Mouse (Mus musculus): Measurements from ENCODE around the gene Mypn.
A peak's percentile ranks its signal among the peaks of the same experiment; 100 is the strongest.

The Mypn gene

DNA sequence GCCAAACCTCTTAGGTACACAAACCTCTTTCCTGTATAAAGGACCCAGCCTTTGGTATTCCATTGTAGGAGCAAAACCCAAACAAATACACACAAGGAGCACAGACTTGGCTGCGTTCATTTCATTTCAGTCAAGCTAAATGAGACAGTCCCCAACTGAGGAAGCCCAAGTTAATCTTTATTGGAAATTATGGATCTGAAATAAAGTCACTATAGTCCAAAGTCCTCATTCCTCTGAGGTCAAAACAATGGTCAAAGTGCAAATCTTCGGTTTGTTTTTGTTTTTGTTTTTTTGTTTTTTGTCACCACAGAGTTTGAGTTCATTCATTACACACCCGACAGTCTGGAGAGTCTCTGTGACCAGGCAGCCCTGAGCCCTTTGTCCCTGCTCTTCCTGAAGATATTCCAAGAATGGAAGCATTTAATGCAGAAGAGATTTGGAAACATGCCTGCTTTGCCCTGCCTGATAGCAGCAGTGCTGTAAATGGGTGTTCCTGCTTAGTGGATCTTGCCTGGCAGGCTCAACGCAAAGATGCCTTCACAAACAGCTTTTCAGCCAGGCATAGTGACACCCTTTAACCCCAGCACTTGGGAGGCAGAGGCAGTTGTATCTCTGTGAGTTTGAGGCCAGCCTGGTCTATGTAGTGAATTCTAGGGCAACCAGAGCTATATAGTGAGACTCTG, 47.9 kb downstream of the Mypn start:
- no peak for DNase-seq (ENCODE audit: low read depth, low spot score)

DNA sequence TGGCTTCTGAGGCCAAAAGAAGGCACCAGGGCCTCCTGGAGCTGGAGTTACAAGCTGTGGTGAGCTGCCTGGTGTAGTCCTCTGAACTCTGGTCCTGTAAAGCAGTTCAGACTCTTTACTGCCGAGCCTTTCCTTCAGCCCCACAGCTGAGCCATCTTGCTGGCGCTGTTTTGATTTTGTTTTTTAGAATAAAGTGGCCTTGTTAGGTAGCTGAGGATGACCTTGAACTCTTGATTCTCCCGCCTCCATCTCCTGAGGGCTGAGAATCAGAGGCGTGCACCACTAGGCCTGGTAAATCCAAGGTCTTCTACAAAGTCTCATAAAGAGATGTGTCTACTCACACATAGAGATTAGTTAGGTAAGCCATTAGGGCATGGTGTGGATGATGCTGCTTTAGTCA, 49.0 kb downstream of the Mypn start:
- no peak for DNase-seq (ENCODE audit: low read depth, low spot score)

DNA sequence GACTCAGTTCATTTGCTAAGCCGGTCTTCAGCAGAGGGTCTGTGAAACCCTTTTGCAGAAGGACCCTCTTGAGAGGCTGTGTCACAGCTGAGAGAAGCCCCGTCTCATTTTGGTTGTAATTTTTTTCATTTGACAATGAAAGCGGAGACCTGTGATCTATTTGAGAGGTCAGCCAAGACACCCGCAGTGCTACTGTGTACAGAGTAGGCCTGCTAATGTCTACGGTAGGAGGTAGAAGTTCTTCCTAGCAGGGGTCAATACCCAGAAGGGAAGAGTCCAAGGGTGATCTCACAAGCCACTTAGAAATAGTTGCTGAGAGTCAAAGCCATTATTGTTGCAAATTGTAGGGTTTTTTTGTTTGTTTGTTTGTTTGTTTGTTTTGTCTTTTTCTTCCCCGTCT, 49.5 kb downstream of the Mypn start:
- no peak for DNase-seq (ENCODE audit: low read depth, low spot score)

DNA sequence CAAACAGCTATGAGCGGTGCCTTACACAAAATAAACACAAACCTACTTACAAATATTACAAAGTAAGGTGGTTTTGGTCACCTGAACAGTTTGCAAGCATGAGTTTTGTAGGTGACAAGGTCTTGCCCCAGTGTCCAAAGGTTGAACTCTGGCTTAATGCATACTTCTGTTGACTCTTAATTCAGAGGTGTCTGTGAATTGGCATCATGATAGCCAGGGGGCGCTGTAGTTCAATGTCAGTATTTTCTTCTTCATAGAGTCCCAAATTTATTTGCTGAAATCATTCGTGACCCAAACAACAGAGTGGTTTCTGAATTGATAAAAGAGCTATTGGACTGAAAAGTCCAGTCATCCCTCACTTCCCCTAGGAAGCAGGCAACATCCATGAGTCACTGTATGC, 50.2 kb downstream of the Mypn start:
- peak; percentile 79 for DNase-seq (ENCODE audit: low read depth, low spot score)

DNA sequence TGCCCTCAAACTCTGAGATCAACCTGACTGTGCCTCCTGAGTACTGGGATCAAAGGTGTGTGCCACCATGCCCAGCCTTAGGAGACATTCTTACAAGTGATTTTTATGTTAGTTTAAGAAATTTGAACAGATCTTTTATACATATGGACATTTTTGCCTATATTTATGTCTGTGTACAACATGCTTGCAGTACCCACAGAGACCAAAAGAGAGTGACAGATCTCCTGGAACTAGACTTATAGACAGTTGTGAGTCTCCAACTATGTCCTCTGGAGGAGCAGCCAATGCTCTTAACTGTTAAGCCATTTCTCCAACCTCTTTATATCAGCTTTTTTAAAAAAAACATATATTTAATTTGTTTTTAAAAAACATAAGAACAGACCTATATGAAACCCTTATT, 51.4 kb downstream of the Mypn start:
- DNase-seq (ENCODE audit: low read depth, low spot score): no peak

DNA sequence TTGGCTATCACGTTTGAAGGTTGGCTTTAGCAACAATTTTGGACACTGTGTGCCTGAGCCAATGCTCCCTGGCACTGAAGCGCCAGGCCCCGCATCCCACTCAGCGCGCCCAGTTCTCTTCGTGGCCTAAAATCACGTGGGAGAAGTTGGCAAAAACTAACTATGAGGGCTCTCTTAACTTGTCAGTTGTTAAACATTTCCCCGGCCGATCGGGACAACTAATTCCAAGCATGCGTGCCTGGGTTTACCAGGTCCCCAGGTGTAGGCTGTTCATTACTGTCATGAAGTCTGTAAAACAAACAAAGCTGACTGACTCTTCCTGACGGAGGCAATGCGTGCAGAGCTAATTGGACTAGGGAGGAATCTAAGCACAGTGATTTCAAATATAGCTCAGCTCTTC, 61.1 kb downstream of the Mypn start:
- DNase-seq (ENCODE audit: low read depth, low spot score): no peak

DNA sequence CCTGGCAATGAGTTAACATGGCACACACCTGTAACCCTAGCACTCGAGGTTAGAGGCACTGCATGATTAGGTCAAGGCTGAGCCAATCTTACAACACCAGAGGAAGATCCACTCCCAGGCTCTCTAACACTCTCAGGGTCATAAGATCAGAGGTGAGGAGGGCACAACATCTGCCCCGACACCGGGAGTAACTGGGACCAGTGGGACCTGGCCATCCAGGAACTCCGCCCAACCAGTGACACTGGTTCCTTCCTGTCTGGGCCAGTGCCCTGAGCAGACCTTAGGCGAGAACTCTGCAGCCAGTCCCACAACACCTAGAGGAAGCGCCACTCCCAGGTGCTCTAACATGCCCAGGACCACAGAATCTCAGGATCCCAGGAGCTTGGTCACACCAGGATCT, 67.3 kb downstream of the Mypn start:
- no peak for DNase-seq (ENCODE audit: low read depth, low spot score)

DNA sequence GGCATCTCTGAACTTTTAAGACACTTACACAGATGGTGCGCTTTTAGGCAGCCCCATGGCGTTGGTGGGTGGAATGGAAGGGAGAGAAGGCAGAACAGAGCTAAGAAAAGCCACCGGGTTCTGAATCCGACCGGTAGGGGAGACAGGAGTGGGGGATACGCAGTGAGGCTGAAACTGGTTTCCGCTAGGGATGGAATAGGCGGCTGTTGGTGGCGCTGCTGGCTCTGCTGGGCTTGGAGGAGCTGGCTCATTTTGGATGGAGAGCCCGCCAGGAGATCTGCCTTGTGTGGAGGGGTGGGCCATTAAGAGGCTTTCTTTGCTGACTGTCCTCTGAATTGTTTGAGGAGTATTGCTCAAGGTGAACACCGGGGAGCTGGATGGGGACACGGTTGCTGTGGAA, 68.1 kb downstream of the Mypn start:
- DNase-seq (ENCODE audit: low read depth, low spot score): peak; percentile 60

DNA sequence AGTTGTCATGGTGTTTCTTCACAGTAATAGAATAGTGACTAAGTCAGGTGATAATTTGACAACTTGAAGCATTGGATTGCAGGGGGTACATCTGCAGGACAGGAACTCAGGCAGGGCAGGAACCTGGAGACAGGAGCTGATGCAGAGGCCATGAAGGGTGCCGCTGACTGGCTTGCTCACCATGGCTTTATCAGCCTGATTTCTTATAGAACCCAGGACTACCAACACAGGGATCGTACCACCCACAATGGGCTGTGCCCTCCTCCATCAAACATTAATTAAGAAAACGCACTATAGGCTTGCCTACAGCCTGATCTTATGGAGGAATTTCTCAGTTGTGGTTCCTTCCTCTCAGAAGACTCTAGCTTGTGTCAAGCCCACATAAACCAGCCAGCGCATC, 70.4 kb downstream of the Mypn start:
- no peak for DNase-seq (ENCODE audit: low read depth, low spot score)

DNA sequence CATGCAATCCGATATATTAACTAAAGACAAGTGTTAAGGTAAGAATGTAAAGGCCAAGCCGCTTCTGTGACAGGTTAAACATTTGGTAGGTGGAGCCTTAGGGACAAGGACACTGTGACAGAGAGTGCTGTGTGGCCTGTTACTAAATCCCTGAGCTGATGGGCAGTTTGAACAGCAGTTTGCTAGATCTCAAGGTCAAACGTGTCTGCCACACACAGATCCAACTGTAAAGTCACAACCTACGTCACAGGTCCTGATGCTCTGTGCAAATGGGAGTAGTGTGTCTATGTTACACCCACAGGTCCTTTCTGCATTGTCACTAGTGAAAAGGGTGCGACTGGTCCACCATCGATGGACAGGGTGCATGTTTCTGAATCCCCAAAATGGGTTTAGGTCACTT, 71.4 kb downstream of the Mypn start:
- DNase-seq (ENCODE audit: low read depth, low spot score): no peak

DNA sequence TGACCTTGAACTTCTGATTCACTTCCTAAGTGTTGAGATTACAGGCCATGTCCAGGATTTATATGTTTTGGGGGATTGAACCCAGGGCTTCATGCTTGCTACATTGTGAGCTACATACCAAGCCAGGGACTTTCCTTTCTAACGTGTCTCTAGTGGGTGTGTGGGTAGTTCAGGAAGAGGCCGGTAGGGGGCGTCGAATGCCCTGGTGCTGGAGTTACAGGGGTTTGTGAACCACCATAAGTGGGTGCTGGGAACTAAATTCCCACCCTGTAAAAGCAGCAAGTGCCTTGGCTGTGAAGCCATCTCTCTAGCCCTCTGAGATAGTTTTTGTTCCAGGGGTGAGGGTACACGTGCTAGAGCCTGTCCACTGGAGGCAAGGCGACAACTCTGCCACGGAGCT, 73.3 kb downstream of the Mypn start:
- peak; percentile 83 for DNase-seq (ENCODE audit: low read depth, low spot score)

DNA sequence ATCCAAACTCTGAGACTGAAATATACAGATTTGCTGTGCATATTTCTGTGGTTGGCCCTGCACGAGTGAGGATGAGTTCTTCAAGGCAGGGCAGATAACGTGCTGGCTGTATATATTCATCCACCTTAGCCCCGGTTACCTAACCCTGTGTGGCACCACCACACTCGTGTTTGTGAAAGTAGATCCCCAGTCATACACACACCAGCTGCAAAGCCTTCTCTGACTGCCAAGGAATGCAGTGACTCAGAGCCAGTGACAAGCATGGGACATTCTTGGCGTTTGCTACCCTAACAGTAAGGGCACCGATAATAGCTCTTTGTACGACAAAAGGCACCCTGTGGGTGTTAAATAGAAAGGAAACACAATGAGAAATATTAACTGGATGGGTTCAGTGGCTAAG, 75.5 kb downstream of the Mypn start:
- no peak for DNase-seq (ENCODE audit: low read depth, low spot score)

DNA sequence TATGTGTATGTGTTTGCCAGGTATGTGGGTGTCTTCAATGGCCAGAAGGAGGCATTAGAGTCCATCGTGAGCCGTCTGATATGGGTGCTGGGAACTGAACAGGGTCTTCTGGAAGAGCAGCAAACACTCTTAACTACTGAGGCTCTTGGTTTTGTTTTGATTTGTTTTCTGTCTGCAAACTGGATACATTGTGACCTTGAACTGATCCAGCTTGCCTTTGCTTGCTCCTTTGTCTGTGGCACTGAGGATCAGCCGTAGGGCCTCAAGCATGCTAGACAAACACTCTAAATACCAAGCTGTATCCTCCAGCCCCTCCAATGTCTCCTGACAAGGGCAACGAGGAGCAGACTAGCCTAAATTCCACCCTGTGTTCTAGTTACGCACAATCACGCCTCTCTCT, 76.6 kb downstream of the Mypn start:
- no peak for DNase-seq (ENCODE audit: low read depth, low spot score)

DNA sequence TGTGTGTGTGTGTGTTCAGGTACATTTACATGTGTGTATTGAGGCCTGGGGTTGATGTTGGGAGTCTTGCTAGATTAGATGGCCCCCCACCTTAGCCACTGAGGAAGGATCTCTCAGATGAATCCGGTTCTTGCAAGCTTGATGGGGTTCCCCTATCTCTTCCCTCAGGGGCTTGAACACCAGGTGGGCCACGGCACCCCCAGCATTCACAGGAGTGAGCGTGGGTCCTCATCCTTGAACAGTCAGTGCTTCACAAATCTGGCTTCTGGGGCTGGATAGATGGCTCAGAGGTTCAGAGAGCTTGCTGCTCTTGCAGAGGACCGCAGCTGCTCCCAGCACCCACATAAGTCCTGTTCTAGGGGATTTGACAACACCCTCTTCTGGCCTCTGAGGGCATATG, 77.6 kb downstream of the Mypn start:
- DNase-seq (ENCODE audit: low read depth, low spot score): no peak

DNA sequence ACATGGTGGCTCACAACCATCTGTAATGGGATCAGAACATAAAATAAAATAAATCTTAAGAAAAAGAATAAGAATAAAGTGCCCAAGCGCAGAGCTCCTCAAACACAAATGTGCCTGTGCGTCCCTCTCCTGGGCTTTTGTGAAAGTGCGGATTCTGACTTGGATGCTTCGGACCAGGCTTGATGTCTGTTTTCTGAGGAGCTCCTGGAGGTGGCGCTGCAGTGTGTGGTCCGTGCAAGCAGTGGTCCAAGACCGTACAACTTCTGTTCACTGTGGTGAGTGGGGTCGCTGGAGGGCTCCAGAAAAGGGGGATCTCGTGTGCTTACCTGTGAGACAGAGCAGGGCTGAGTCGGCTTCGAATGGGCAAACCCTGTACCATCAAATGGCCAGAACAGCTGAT, 78.4 kb downstream of the Mypn start:
- peak; percentile 85 for DNase-seq (ENCODE audit: low read depth, low spot score)

DNA sequence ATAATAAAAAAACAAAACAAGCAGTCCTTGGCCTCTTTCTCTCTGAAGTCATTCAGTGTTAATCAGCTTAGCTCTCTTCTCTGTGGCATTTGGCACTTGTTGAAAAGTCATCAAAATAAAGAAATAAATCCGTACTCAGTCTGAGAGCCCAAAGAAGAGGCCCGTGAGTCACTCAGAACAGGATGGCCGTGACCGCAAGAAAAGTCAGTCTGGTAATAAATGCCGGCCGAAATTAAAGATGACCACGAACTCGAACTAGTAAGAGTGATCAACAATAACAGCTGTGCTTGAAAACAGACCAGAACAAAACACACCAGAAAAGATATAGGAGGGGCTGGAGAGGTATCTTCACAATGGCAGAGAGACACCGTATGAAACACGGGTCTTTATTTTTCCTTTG, 79.7 kb downstream of the Mypn start:
- DNase-seq (ENCODE audit: low read depth, low spot score): no peak

DNA sequence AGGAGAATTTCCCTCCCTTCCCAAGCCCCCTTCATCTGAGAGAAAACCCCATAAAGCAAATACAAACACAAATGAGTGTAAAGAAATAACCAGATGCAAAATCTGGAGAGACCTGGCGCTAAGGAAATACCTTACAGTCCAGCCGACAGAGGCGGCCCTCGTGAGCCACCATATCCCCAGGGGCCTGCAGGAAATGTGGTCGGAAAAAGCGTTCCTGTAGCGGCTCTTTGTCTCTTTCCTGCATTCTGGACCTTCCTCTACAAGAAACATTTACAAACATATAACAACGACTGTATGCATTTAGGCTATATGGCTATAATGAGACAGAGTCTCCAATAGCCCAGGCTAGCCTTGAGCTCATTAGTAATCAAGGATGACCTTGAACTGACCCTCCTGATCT, 80.6 kb downstream of the Mypn start:
- no peak for DNase-seq (ENCODE audit: low read depth, low spot score)

DNA sequence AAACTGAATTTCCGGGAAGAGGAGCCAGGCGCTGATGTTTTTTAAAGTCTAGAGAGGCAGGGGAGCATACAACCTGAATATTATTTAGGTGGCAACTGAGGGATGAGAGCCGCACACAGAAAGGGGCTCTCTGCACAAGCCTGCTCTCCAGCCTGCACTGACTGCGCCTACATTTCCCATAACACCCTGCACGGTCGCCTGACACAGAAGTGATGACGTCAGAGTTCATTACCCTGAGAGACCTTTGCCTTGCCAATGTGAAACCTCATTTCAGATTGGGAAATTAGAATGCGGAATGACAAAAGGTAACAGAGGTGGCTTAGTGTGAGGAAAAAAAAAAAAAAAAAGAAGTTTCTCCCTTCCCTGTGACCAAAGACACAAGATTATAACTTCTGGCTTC, 81.2 kb downstream of the Mypn start:
- peak; percentile 86 for DNase-seq (ENCODE audit: low read depth, low spot score)

DNA sequence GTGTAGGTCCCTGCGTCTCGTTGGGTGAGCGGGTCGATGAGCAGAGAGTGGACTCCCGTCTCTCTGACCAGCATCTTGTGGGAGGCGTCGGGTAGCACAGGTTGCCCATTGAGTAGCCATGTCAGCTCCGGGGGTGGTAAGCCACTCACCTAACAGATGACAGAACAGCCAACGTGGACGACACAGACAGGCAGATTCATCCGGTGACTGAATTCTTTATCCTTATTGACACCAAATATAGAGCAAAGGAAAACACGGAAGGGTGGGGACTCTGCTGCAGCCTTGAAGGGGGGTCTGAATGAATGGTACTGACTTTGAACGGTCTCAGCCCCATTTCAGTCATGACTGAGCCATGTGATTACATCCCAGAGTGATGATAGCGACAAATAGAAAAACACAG, 81.8 kb downstream of the Mypn start:
- no peak for DNase-seq (ENCODE audit: low read depth, low spot score)

DNA sequence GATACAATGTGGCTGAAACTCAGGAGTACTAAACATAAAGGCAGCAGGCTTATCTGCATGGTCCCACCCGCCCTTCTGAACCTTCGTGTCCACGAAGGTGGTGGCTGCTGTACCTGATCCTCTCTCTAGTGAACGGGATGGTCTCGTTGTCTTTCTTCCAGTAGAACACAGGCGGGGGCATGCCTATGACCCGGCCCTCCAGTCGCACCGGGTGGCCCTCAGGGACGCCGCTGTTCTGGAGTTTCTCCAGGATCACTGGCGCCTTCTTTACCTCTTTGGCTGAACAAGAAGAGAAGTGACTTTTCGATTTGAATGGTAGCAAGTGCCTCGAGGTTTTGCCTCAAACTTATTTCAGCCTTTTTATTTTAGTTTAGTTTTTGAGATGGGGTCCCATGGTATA, 83.8 kb downstream of the Mypn start:
- no peak for DNase-seq (ENCODE audit: low read depth, low spot score)

DNA sequence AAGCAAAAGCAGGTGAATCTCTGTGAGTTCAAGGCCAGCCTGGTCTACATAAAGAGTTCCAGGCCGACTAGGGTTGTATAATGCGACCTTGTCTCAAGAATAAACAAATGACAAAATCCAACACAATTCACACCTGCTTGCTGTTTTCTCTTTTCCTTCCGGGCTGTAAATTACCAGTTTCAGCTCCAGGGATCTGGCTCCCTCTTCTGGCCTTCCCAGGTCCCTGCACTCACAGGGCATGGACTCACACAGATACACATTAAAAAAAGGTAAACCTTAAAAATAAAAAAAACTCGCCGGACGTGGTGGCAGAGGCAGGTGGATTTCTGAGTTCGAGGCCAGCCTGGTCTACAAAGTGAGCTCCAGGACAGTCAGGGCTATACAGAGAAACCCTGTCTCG, 86.2 kb downstream of the Mypn start:
- DNase-seq (ENCODE audit: low read depth, low spot score): peak; percentile 68

DNA sequence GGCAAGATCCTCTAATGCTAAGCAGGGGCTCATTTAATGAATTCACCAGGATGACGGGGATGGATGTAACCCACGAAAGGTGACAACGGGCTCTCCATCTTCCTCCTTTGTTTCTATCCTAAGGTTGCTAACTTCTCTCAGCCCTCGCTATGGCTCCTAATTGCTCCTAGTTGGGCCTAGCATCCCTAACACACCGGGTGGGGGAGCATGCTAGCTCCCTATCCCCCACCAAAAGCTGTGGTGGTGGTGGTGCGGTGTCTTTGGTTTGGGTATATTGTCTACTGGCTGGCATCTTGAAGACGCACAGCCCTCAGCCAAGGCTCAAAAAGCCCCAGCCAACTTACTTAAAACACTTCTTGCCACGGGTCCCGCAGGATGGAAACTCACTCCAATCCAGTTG, 87.4 kb downstream of the Mypn start:
- no peak for DNase-seq (ENCODE audit: low read depth, low spot score)

DNA sequence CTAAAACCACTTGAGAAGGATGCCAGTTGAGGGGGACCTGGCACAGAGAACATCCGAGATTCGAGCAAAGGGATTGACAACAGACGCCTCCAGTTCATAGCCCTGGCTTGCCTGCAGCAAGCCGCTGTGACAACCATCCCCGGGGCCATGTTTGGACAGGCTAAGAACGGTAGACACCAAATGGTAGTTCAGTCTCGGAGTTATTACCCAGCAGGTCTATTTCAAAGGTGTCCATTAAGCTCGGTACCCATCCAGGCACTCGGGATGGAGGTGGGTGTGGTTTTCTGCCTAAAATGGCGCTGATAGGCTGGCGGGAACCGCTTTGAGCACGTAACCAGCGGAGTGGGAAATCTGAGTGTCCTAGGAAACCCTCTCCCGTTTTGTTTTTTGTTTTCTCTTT, 87.9 kb downstream of the Mypn start:
- peak; percentile 56 for DNase-seq (ENCODE audit: low read depth, low spot score)

DNA sequence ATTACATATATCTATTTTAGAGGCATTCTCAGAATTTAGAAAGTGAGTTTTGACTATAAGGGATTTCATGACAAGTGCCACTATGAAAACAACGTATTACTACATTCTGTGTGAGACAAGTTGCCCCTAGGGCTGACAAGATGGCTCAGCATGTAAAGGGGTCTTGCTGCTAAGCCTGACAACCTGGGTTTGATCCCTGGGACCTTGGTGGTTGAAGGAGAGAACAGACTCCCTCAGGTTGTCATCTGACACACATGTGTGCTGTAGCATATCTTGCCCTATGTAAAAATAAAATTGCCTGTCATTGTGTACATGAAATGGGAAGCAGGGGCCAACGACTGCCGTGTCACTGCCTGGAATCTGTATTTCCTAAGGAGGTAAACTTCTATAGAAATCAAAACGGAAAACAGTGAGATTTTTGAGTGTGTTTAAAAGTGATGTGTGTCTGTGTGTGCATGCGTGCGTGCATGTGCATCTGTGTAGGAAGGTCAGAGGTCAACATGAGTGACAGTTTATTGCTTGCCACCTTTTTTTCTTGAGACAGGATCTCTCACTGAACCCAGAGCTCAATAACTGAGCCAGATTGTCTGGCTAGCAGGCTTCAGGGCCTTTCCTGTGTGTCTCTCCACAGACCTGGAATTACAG, 89.9 kb downstream of the Mypn start:
- DNase-seq (ENCODE audit: low read depth, low spot score): no peak

All from R1 (cell line).